Comparison of ENCODE assay signal across 1 mouse cellular context in the genomic region with DNA sequence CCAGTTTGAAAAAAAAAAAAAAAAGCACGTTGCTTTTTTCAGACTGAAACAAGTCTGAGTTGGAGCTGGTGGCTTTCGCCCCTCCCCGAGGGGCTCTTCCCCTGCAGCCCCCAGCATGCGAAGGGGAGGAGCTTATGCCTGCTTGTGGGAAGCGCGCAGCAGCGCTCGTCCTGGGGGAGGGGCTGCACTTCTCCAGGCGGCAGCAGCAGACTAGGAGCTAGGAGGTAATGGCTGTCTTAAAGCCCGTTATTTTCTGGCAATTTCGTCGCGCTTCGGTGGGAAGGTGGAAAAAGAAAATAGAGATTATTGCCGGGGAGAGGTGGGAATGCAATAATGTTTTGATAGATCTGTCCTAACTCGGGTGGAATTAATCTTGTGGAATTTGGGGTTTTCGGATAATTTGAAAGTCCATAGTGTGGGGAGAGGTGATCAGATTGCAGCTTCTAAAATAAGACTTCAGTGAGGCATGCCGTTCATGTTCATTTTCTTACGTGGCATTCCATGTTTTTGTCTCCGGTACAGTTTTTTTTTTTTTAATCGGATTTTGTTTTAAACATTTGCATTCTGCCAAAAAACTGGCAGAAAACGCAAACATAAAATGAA.
TF ChIP-seq lines count a peak whose summit lies in the region.

No protein-coding gene starts in this region.

TF ChIP-seq in CH12.LX, 34 proteins besides CTCF, POLR2A, EP300 and RAD21 (continued from another document):
- no peak for TF ChIP-seq ZMIZ1 (IDR thresholded peaks at IDR 0.05; ENCODE audit: low read depth, low read length)
- TF ChIP-seq USF2 (conservative IDR thresholded peaks at IDR 0.05; ENCODE audit: low read depth, low read length) = no peak
- no peak for TF ChIP-seq MEF2A (IDR thresholded peaks at IDR 0.05; ENCODE audit: borderline replicate concordance, low read depth, low read length)
- TF ChIP-seq SMC3 (IDR thresholded peaks at IDR 0.05; ENCODE audit: low read depth, low read length) = no peak
- no peak for TF ChIP-seq CHD1 (IDR thresholded peaks at IDR 0.05; ENCODE audit: low read depth, low read length)
- no peak for TF ChIP-seq ZNF384 (IDR thresholded peaks at IDR 0.05; ENCODE audit: low read depth, low read length)
- no peak for TF ChIP-seq NELFE (IDR thresholded peaks at IDR 0.05; ENCODE audit: low read depth, low read length)
- no peak for TF ChIP-seq JUN (IDR thresholded peaks at IDR 0.05; ENCODE audit: insufficient read depth, low read depth, low read length)
- TF ChIP-seq MAX (IDR thresholded peaks at IDR 0.05; ENCODE audit: low read length) = no peak
TF ChIP-seq in CH12.LX: peak in this region for 0.
